Mouse (Mus musculus) cerebellum, adult 9-10 months (tissue): ENCODE data around the gene Farp1.
"Not testable (repeated sequence)": the region's sequence is repeated elsewhere in the genome, so short reads cannot be mapped to it uniquely, and the experiment has no call there.

Source experiments
- DNase-seq: peaks from one replicate; pipeline ENCODE4 v3.0.0; 2022

The Farp1 gene

GRCm38 (mm10) chr14:121107707-121108285 lies 72.8 kb downstream of the Farp1 start:
- no peak for DNase-seq

DNA sequence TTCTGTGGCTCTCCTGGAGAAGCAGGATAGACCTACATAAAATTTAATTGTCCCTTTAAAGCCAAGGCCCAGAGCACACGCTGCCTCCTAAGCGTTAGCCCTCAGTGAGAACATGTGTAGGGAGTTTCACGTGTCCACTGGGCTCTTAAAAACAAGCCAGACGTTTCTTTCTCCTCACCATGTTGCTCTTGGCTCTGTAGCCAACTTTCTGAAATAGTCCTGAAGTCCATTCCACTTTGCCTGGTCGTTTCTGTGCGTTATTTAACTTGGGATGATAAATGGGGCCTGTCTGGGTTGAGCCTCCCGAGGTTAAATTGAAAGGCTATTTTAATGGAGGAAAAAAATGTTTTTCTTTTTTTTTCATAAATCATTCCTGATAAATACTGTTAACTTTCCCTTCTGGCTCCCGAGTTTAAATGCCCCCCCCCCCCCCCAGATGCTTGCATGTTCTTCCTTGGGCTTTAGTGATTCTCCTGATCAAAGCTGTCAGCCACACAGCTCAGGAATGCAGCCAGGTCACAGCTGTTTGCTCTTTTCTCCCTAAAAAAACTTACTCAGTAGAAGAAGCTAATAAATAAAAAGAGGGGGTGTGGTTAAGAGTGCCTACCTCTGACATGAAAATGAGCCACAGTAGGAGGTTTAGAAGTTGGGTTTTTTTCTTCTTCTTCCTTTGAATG lies 73.6 kb downstream of the Farp1 start:
- DNase-seq, result no peak

GRCm38 (mm10) chr14:121109116-121109504 lies 74.1 kb downstream of the Farp1 start:
- DNase-seq, result no peak

- no peak for DNase-seq
These were observed 75.7 kb downstream of the Farp1 start for GRCm38 (mm10) chr14:121110492-121111267.

- no peak for DNase-seq
These were observed 77.1 kb downstream of the Farp1 start for GRCm38 (mm10) chr14:121112061-121112460.

- DNase-seq, result peak; percentile 44
These were observed 78.8 kb downstream of the Farp1 start for GRCm38 (mm10) chr14:121113785-121114184.

DNA sequence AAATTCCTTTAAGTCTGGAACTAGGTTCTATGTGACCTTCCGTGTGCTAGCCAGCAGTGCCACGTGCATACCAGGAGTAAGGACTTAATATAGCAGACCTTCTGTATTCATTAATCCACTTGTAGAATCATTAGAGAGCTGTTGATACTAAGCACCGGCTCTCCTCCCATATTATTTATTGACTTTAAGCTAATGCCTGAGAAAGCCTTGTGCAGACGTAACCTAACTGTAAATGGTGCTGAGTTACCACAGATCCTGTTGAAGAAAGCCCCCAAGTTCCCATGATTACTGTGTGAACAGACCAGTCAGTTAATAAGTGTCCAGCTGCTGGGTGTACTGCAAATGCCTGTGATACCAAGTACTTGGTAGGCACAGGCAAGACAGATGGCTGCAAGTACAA lies 81.7 kb downstream of the Farp1 start:
- no peak for DNase-seq

- no peak for DNase-seq
These were observed 83.9 kb downstream of the Farp1 start for GRCm38 (mm10) chr14:121118860-121119259.

- peak; percentile 88 for DNase-seq
These were observed 86.7 kb downstream of the Farp1 start for GRCm38 (mm10) chr14:121121664-121122063.

DNA sequence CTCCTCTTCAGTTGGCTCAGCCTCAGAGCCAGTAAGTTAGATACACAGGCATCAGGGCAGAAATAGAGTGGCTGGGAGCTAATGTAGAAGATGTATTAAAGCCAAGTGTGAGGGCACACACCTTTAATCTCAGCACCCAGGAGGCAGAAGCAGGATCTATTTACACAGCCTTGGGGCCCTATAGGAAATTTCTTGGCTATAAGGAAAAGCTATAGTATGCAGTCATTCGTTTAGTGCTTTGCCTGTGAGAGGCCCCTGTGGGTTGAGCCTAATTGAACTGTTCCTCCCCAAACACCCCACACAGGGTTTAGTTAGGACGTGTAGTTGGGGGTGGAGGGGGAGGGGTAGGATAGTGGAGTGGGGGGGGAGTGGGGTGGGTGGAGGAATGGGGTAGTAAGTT lies 87.9 kb downstream of the Farp1 start:
- DNase-seq, result no peak

DNA sequence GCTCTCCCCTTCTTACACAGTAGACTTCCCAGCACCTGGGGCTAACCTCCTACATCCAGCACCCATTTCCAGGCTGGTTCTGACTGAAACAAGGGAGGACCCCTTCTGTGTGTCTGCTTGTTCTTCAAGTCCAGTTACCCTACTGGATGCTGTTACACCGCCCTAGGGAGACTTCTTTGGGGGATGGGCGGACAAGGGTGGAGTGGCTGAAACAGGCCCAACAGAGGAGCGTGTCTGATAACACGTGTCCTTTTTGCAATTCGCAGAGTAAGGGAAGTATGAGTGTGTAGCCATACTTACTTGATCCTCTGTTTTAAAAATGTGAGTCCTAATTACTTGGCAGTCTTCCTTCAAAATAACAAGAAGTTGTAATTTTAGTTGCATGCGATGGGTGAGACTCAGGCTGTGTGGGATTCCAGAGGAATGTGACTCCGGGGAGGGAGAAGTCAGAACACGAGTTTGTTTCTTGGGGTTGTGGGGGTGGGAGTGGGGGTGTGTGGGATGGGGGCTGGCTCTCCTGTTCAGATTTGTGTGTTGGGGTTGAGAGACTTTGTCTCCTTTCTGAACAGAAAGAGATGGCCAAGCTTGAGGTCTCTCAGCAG lies 89.5 kb downstream of the Farp1 start:
- no peak for DNase-seq

DNA sequence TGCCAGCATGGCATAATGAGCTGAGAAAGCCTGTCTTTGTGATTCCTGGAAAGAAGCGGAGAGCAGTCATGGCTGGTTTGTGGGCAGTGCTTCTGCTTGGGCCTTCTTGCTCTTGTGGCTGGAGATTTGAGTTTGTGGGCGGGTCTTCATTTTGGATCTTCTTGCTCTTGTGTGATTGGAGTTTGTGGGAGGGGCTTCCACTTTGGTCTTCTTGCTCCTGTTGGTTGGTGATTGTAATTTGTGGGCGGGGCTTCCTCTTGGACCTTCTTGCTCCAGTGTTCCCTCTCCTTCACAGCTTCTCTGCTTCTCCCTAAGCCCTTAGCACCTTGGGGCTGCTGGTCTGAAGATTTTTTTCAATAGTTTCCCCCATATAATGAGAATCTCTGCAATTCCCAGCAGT lies 90.7 kb downstream of the Farp1 start:
- DNase-seq, result no peak

DNA sequence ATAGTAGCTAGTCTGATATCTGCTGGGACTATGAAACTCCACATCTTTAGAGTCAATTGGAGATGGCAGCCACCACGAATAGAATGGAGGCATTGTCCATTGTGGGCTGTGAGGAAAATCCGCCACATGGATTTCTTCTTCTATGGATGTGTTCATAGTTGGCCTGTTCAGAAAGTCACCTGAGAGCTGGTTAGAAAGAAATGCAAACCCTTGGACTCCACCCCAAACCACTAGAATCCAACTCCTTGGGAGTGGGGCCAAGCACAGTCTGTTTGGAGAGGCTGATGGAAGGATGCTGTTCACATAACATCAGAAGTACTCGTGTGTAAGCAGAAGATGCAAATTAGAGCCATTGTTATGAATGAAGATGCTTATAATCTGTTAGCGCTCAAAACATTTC lies 91.3 kb downstream of the Farp1 start:
- DNase-seq, result no peak

DNA sequence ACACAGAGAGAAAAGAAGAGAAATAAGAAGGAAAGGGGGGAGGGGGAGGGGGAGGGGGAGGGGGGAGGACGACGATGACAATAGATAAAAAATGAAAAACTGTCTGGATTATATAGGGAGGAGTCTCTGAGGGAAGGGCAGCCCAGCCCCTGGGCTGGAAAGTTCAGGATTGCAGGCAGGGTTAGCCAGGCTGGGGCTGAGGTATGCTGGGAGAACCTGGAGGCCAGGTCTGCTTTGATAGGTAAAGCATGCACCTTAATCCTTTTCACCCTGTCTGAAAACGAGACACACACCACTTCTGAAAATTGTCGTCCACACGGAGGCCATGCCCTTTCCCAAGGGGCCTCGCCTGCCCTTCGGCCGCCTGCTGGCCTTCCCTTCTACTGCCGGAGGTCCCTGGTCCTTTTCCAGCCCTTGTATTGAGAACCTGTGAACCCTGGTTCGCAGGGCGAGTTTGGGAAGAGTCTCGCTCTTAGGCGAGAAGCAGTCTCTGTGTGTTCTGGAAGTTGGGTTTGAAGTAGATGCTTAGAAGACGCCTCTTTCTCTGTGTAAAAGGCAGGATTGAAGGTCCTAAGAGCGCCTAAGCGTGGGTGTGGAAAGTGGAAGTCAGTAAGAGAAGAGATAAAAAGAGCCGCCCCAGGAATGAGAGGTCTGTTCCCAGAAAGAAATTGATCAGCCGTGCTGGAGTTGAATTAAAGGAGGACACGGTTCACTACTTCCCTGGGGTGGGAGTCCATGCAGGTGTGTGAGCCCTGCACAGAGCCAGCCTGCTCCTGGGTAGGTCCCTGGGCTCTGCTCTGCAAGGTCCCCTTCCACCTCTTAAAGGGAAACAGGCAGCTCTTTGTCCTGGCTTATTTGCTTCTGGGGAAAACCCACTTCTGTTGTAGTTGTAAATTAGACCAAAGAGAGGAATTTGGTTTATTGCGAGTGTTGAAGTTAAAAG lies 94.1 kb downstream of the Farp1 start:
- DNase-seq, result no peak

GRCm38 (mm10) chr14:121130351-121130750 lies 95.4 kb downstream of the Farp1 start:
- not testable (repeated sequence) for DNase-seq

DNA sequence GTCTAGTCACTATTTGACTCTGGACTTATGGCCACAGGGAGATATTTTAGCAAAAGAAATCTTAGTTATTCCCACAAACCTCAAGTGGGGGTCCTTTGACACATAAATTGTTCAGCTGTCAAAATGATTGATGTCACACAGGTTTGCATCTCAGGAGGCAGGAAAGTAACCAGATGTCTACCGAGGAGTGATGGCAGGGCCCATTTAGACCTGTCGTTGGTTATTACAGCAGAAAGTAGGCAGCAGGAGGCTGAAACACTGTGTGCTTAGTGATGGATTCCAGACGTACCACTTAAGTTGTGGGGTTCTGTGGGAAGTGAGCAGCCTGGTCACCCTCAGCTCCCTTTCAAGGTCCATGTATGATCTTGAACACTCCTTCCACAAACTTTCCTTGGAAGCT lies 99.4 kb downstream of the Farp1 start:
- no peak for DNase-seq

DNA sequence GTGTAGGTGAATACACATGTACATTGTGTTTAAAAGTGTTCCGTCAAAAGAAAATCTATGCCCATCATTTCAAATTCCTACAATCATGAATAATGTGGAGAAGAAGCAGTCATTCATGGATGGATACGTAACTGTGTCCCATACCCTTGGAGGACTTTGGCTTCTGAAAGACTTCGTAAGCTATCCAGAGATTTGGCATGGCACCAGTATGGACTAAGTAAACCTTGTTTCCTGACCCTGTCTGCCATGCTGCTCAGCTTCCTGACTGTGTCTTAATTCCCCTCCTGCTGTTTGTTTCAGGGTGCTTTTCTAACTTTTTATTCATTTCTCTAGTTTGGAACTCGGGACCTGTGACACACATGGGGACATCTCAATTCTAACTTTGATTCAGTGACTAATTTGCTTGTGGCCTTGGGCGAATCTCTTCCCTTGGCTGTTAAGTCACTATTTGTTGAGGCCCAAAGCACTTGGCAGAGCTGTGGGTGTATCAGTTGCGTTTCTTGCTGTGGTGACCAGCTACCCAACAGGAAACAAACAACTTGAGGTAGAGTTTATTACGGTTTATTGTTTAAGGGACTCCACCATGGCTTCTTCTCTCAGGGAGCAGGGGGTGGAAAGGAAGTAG lies 108.9 kb downstream of the Farp1 start:
- DNase-seq, result no peak

GRCm38 (mm10) chr14:121144496-121144895 lies 109.5 kb downstream of the Farp1 start:
- no peak for DNase-seq

DNA sequence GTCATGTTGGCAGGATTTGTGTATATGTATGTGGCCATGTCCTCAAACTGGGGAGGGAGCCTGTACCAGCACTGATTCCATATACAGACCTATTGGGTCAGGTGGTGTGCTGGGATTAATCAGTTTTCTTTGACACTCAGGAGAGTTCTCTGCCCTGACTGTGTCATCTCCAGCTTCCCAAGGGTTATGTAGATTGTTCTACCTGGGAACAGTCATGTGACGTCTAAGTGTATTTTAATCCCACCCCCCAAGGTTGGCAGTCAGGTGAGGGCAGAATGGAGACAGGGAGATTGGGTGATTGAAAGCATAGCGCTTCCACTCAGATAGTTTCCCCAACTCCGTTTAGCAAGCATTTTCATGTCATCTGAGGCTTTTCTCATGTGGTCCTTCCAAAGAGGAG lies 110.3 kb downstream of the Farp1 start:
- no peak for DNase-seq

GRCm38 (mm10) chr14:121145698-121146097 lies 110.7 kb downstream of the Farp1 start:
- no peak for DNase-seq

DNA sequence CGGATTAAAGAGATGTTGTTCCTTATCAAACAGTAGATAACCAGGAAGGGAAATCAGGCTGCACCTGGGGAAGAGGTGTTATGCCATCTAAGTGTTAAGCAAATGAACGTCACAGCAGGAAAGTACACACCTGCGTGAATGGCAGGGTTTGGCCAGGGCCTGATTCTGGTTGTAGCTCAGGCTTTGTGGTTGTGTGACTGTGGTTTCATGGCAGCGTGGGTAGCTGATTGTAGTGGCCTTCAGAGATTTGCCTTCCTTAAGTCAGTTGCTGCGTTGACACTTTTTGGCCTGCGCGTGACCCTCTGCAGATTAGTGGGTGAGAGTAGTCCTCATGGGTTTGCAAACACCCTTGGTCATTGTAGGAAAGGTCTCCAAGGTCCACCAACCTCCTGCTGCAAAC lies 111.2 kb downstream of the Farp1 start:
- DNase-seq, result no peak

- DNase-seq, result no peak
These were observed 112.0 kb downstream of the Farp1 start for GRCm38 (mm10) chr14:121147026-121147425.
